Mouse (Mus musculus) erythroblast, embryonic 14.5 days (primary cell): ENCODE measurements around the gene Nmur1.

Experiments used
- GATA1 ChIP-seq: IDR thresholded peaks from 2 replicates; pipeline ENCODE4 v1.6.1; 2012; ENCODE audit warnings: low read length, inconsistent platforms, mixed read lengths
- TAL1 ChIP-seq: IDR thresholded peaks from 3 replicates; pipeline ENCODE4 v1.6.1; 2012; ENCODE audit warnings: low read length, inconsistent platforms, mixed read lengths

DNA sequence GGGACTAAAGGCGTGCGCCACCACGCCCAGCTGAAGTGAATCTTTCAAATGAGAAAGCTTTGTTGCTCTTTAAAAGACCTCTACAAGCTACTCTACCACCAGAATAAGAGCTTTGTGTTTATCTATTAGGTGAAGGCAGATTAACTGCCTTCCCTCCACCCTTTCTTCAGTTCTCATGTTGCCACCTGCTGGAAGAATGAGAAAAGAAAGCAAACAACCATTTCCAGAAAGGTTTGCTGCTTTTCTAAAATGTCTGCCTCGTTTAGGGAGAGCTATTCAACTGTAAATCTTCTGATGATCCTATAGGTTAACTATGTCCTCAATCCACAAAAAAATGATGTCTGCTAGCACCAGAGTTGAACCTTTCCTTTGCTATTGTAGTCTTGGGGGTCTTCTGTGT, 77.2 kb downstream of the Nmur1 start:
- TF ChIP-seq GATA1, result no peak
- TF ChIP-seq TAL1, result no peak
